Mouse (Mus musculus) midbrain, postnatal 0 days (tissue): Measurements from ENCODE around the gene Mtif2. TPM values are rescaled to one million over a fixed set of nuclear protein-coding genes. Genes with fewer than 3 reads are reported as not detected.
A peak's percentile ranks its signal among the peaks of the same experiment; 100 is the strongest.
"Not testable (repeated sequence)": the region's sequence is repeated elsewhere in the genome, so short reads cannot be mapped to it uniquely, and the experiment has no call there.

Source experiments
- ATAC-seq: fragments of 200-750 bp; cut with Nextera tagmentation; 2 replicates; pipeline ENCODE4 v1.8.0; 2017; ENCODE audit warnings: moderate number of reproducible peaks, mild to moderate bottlenecking, moderate TSS enrichment, moderate library complexity; ENCODE audit not compliant: low FRiP score
- DNase-seq: peaks from one replicate; pipeline ENCODE4 v3.0.0-alpha.2; 2015; ENCODE audit warnings: low spot score
- H3K27ac ChIP-seq: fragments of 300-500 bp; sonication (generic); 2 replicates; pipeline ENCODE4 v1.5.1; 2014; ENCODE audit warnings: low read depth, mild to moderate bottlenecking, low read length, mixed read lengths
- H3K27me3 ChIP-seq: fragments of 300-500 bp; sonication (generic); 2 replicates; pipeline ENCODE4 v1.6.1; 2014; ENCODE audit warnings: low read length, control low read depth, mixed read lengths; ENCODE audit not compliant: insufficient read depth
- H3K36me3 ChIP-seq: fragments of 300-500 bp; sonication (generic); 2 replicates; pipeline ENCODE4 v1.6.1; 2014; ENCODE audit warnings: low read length, control low read depth, mixed read lengths; ENCODE audit not compliant: insufficient read depth
- H3K4me1 ChIP-seq: fragments of 300-500 bp; sonication (generic); 2 replicates; pipeline ENCODE4 v1.6.1; 2014; ENCODE audit warnings: mild to moderate bottlenecking, control low read depth, antibody characterized with exemption, low read length, mixed read lengths; ENCODE audit not compliant: insufficient read depth
- H3K4me2 ChIP-seq: fragments of 300-500 bp; sonication (generic); 2 replicates; pipeline ENCODE4 v1.6.1; 2014; ENCODE audit warnings: low read depth, mild to moderate bottlenecking, low read length, mixed read lengths; ENCODE audit not compliant: poor library complexity, severe bottlenecking
- H3K4me3 ChIP-seq: fragments of 300-500 bp; sonication (generic); 2 replicates; pipeline ENCODE4 v1.5.1; 2014; ENCODE audit warnings: low read depth, mild to moderate bottlenecking, low read length, moderate library complexity
- H3K9ac ChIP-seq: fragments of 300-500 bp; sonication (generic); replicated peaks from 2 replicates; pipeline ENCODE4 v1.6.1; 2014; ENCODE audit warnings: mild to moderate bottlenecking, low read length, moderate library complexity, mixed read lengths; ENCODE audit not compliant: poor library complexity, severe bottlenecking
- H3K9me3 ChIP-seq: fragments of 300-500 bp; sonication (generic); 2 replicates; pipeline ENCODE4 v1.6.1; 2016; ENCODE audit warnings: low read length, control low read depth
- CTCF ChIP-seq: IDR thresholded peaks from 2 replicates; pipeline ENCODE4 v1.5.1; 2016; ENCODE audit warnings: antibody characterized with exemption, mild to moderate bottlenecking
- WGBS: fragments of 180-500 bp; shearing (Covaris S2); extraction: QIAGEN DNeasy Blood & Tissue Kit; methylation state at CpG from one replicate; pipeline ENCODE4 v1.1.7; 2014; 5-methylcytosine and 5-hydroxymethylcytosine counted together
- polyA plus RNA-seq: library from polyadenylated mRNA; unstranded; fragments of >200 nt; fragmentation: Nextera tagmentation; extraction: Ambion mirVana; gene quantifications from 2 replicates; pipeline ENCODE4 v1.2.1, GENCODE M21; 2015
- total RNA-seq: library from RNA; depleted of rRNA; stranded (reverse); fragments of >200 nt; gene quantifications from 2 replicates; pipeline ENCODE4 v1.2.3, GENCODE M21; 2014

The Mtif2 gene
- total and polyA plus RNA-seq, 2 experiments from 2014 or later, result 19.7 to 35.9 TPM

DNA sequence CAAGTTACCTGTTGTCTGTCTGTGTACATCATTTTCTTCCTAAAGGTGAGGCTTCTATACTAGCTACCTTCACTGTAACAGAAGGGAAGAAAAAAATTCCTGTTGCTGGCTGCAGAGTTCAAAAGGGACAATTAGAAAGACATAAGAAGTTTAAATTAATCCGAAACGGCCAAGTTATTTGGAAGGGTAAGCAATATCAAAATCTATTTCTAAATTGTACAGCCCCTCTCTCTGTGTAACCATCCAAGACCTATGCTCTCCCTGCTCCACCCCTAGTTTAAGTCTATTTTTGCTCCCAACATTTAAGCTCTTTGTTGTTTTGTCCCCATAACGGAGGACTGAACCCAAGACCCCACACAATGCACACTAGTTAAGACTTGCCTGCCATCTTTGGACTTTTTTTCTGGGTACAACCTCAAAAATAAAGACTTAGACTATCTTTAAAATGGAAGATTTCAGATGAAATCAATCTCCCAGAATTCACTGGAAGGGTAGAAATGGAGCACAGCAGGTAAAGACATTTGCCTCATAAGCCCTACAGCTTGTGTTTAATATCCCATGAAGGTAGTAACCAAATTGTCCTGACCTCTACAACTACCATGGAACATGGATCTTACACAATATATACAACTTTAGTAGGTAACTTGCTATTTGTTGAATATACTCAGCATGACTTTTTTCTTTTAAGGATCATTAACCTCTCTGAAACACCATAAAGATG is 18.2 kb downstream of the Mtif2 start:
- Histone ChIP-seq H3K4me1 (no peaks in the 10 kb centered on the region), H3K9me3 (no peaks in the 10 kb centered on the region), H3K9ac (no peak overlapping the region), H3K4me2 (no peak overlapping the region), H3K27me3 (no peaks in the 10 kb centered on the region), H3K27ac (no peak overlapping the region), H3K4me3 (no peak overlapping the region), H3K36me3 (peaks cover 17% of the 10 kb centered on the region; the same call in 1 of the 2 replicates)
- no peak for DNase-seq
- no peak for TF ChIP-seq CTCF
- ATAC-seq, result no peak
- WGBS, result 92% methylated on average over 3 of the region's 3 CpGs

GRCm38 (mm10) chr11:29545150-29545752 is 19.0 kb downstream of the Mtif2 start:
- not testable (repeated sequence) for ATAC-seq, H3K27ac ChIP-seq, H3K4me2 ChIP-seq, H3K4me1 ChIP-seq, H3K9me3 ChIP-seq, DNase-seq, H3K4me3 ChIP-seq, H3K9ac ChIP-seq, H3K27me3 ChIP-seq
- WGBS, result 85% methylated on average over 4 of the region's 4 CpGs
- H3K36me3 ChIP-seq, result peaks cover 17% of the 10 kb centered on the region; the same call in 1 of the 2 replicates

- H3K9ac ChIP-seq, DNase-seq, H3K9me3 ChIP-seq, ATAC-seq, H3K4me1 ChIP-seq, H3K27ac ChIP-seq, H3K27me3 ChIP-seq, H3K36me3 ChIP-seq: not testable (repeated sequence)
- 95% methylated on average over 2 of the region's 2 CpGs for WGBS
- H3K4me3 ChIP-seq, result 0 out of 2 replicates have a peak overlapping the region, but pooled peaks have one; percentile 74
- peak overlapping the region; percentile 72 for H3K4me2 ChIP-seq
Observed at GRCm38 (mm10) chr11:29546297-29546696, 20.1 kb downstream of the Mtif2 start.

DNA sequence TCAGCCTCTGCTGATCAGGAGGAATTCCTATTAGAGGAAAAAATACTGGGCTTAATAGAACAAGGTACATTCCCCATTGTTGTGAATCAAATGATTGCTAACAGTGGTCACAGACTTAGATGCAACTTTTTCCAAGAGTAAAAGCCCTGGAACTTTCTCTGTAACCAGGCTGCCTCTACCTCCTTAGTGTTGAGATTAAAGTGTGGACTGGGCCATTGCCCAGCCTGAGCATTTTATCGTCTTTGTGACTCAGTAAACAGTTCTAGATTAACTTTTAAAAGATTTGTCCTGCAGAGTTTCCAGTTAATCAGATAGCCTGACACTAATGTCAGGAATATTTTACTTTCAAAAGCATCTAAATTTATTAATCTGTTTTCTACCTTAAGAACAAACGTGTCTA is 20.6 kb downstream of the Mtif2 start:
- 23% methylated on average over 2 of the region's 2 CpGs for WGBS
- ATAC-seq (no peak), DNase-seq (no peak)
- peaks cover 6% of the 10 kb centered on the region; the same call in 1 of the 2 replicates for H3K36me3 ChIP-seq
- TF ChIP-seq CTCF, result no peak
- no peaks in the 10 kb centered on the region for H3K4me1 ChIP-seq
- H3K4me2 ChIP-seq, result peak overlapping the region; percentile 72
- H3K9ac ChIP-seq, result peak overlapping the region; percentile 89
- H3K27ac ChIP-seq, result no peak overlapping the region
- no peaks in the 10 kb centered on the region for H3K27me3 ChIP-seq
- no peaks in the 10 kb centered on the region for H3K9me3 ChIP-seq
- peak overlapping the region; percentile 74 for H3K4me3 ChIP-seq

- Histone ChIP-seq H3K9ac (peak overlapping the region; percentile 89), H3K27ac (peak overlapping the region; percentile 93), H3K4me3 (peak overlapping the region; percentile 74), H3K4me2 (peak overlapping the region; percentile 72), H3K27me3 (no peaks in the 10 kb centered on the region), H3K36me3 (peaks cover 6% of the 10 kb centered on the region; the same call in 1 of the 2 replicates), H3K4me1 (no peaks in the 10 kb centered on the region), H3K9me3 (no peaks in the 10 kb centered on the region)
- WGBS, result under 1% methylated on average over 27 of the region's 27 CpGs
- ATAC-seq (peak; percentile 57), DNase-seq (no peak)
- TF ChIP-seq CTCF, result no peak
Observed at GRCm38 (mm10) chr11:29547249-29547751, 21.1 kb downstream of the Mtif2 start.
